ENCODE assay signal across 8 mouse cellular contexts in the genomic region with DNA sequence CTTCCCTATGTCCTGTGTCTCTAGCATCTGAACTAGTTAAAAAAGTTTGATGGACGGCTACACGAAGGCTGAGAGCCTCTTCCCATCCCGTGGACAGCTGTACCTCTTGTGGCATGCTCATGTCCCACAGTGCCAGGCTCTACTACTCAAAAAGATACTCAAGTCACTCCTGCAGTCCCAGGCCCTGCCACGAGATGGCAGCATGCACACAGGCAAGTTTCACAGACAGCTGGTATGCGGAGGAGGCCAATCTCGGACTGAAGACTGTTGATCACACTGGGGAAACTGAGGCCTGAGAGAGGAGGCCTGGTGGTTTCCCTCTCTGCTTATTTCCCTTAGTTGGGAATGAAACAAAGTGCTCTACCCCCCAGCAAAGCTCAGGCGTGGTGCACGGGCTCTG. TPM values are rescaled to one million over a fixed set of nuclear protein-coding genes. Genes with fewer than 3 reads are reported as not detected.
DNase-seq lines count a peak whose midpoint lies in the region; ATAC-seq and TF ChIP-seq lines count a peak whose summit lies in the region.

No protein-coding gene starts in this region.

- no peak for TF ChIP-seq EP300 in lung, postnatal 0 days (IDR thresholded peaks at IDR 0.05)

- peak; percentile 92 for DNase-seq in adrenal gland, adult 8-10 months
- peak; percentile 91 for DNase-seq in embryo, embryonic 11.5 days (ENCODE audit: low read depth, low spot score)
- peak; percentile 92 to 93 for DNase-seq in gastrocnemius, postnatal 4 days (ENCODE audit: low spot score in 2 of 2)
- DNase-seq in layer of hippocampus, adult 11-12 months (ENCODE audit: low spot score): peak; percentile 99
- peak; percentile 88 for DNase-seq in lung, postnatal 0 days (ENCODE audit: low spot score)
- peak; percentile 79 for DNase-seq in retina, adult 2 months (ENCODE audit: low read depth, low spot score)
- peak; percentile 95 for DNase-seq in thymus, postnatal 25 days

- no peak overlapping the region for H3K9ac ChIP-seq in lung, postnatal 0 days (replicated peaks; ENCODE audit: low read depth)

- 4% methylated on average over 8 of the region's 8 CpGs for WGBS in lung, postnatal 0 days

- H3K4me2 ChIP-seq in lung, postnatal 0 days (replicated peaks; ENCODE audit: low read depth, low read length): no peak overlapping the region

- TF ChIP-seq CTCF in lung, postnatal 0 days (IDR thresholded peaks at IDR 0.05): peak; percentile 100

- H3K27ac ChIP-seq in lung, postnatal 0 days (ENCODE audit: low read length): no peak overlapping the region

- H3K9me3 ChIP-seq in lung, postnatal 0 days (ENCODE audit: low read length): no peaks in the 10 kb centered on the region

- no peaks in the 10 kb centered on the region for H3K27me3 ChIP-seq in lung, postnatal 0 days (replicated peaks; ENCODE audit: insufficient read depth, low read length)

- no peaks in the 10 kb centered on the region for H3K4me1 ChIP-seq in lung, postnatal 0 days (ENCODE audit: insufficient read depth, low read depth, low read length)

- peak; percentile 22 for ATAC-seq in CD4-positive, CD25-positive, alpha-beta regulatory T cell, adult 4 months
- no peak for ATAC-seq in lung, postnatal 0 days

- no peak overlapping the region for H3K4me3 ChIP-seq in lung, postnatal 0 days (ENCODE audit: low read depth, low read length)

- no peaks in the 10 kb centered on the region for H3K36me3 ChIP-seq in lung, postnatal 0 days (ENCODE audit: insufficient read depth, low read length)

RNA-seq across cellular contexts. Expression of gene Cebpb, which starts 3.6 kb away (rescaled TPM):
- polyA plus RNA-seq in CD4-positive, CD25-positive, alpha-beta regulatory T cell, adult 4 months (2017; shearing (Covaris generic)): 1 to 10 TPM in 1 of 2 experiments, under 1 TPM in 1; 0.70 to 2.7 TPM
- 100 to 1,000 TPM in 3 of 4 experiments, 10 to 100 TPM in 1; 91.8 to 623 (median 239) TPM for total RNA-seq in adrenal gland, adult 8-10 months (2022)
- 10 to 100 TPM; 25.7 to 35.7 TPM for total RNA-seq in gastrocnemius, postnatal 4 days (2021)
- polyA plus RNA-seq in lung, postnatal 0 days (2015; fragmentation: Nextera tagmentation; extraction: Ambion mirVana): 108 and 122 TPM in 2 replicates

RNA-seq across cellular contexts. Expression of gene Tmem189, which starts 4.5 kb away (rescaled TPM):
- 10 to 100 TPM; 12.2 to 16.0 TPM for polyA plus RNA-seq in CD4-positive, CD25-positive, alpha-beta regulatory T cell, adult 4 months (2017; shearing (Covaris generic))
- 10 to 100 TPM; 25.5 to 32.1 (median 28.5) TPM for total RNA-seq in adrenal gland, adult 8-10 months (2022)
- 10 to 100 TPM; 27.4 to 28.0 TPM for total RNA-seq in gastrocnemius, postnatal 4 days (2021)
- 51.7 and 55.1 TPM in 2 replicates for polyA plus RNA-seq in lung, postnatal 0 days (2015; fragmentation: Nextera tagmentation; extraction: Ambion mirVana)

RNA-seq across cellular contexts. Expression of gene Gm20431, which starts 23.8 kb away (rescaled TPM):
- not detected for polyA plus RNA-seq in CD4-positive, CD25-positive, alpha-beta regulatory T cell, adult 4 months (2017; shearing (Covaris generic))
- 10 to 100 TPM; 19.9 to 23.9 (median 22.1) TPM for total RNA-seq in adrenal gland, adult 8-10 months (2022)
- total RNA-seq in gastrocnemius, postnatal 4 days (2021): 10 to 100 TPM; 20.3 to 22.9 TPM
- 5.2 and 8.4 TPM in 2 replicates for polyA plus RNA-seq in lung, postnatal 0 days (2015; fragmentation: Nextera tagmentation; extraction: Ambion mirVana)

RNA-seq across cellular contexts. Expression of gene Ube2v1, which starts 53.2 kb away (rescaled TPM):
- polyA plus RNA-seq in CD4-positive, CD25-positive, alpha-beta regulatory T cell, adult 4 months (2017; shearing (Covaris generic)): 100 to 1,000 TPM; 373 to 544 TPM
- 100 to 1,000 TPM; 175 to 197 (median 191) TPM for total RNA-seq in adrenal gland, adult 8-10 months (2022)
- total RNA-seq in gastrocnemius, postnatal 4 days (2021): 100 to 1,000 TPM; 183 to 193 TPM
- polyA plus RNA-seq in lung, postnatal 0 days (2015; fragmentation: Nextera tagmentation; extraction: Ambion mirVana): 166 and 184 TPM in 2 replicates
